Mouse (Mus musculus): ENCODE measurements around the gene Lpp. TPM values are rescaled to one million over a fixed set of nuclear protein-coding genes. Genes with fewer than 3 reads are reported as not detected.

Gene Lpp
- total RNA-seq, 2 experiments from 2014 or later: 6.9 to 7.5 TPM

GRCm38 (mm10) chr16:24822182-24822875 is 429.0 kb downstream of the Lpp start:
- no peak overlapping the region for H3K4me3 ChIP-seq
- intact Hi-C loops (cut with DNase I): loop anchor here (5.0 to 10.0 kb wide), 2 partner anchors 442 to 835 kb away; partner anchors contain the start of genes Bcl6 and Gm37419
- TF ChIP-seq CTCF (IDR thresholded peaks at IDR 0.05): peak; percentile 17; the same call in 1 of the 2 replicates
- H3K27ac ChIP-seq: no peak overlapping the region
- DNase-seq (ENCODE audit: extremely low spot score in 1 of 2, low spot score in 2 of 2): no peak

DNA sequence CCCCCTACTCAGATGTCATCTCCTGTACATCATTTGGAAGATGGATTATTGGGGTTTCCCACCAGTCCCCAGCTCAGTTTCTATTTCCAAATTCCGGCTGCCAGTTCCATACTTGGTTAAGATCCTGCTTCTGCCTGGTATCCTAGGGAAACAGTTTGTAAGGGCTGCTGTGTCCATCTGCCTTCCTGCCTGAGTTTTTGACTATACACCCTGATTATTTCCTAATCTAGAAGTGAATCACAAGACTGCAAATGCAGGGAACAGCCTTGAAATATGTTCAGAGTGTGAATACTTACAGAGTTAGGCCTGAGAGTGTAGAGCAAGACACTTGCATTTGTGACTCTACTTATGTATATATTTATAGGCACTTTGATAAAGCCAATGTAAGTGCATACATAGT is 429.6 kb downstream of the Lpp start:
- no peak for DNase-seq (ENCODE audit: extremely low spot score in 1 of 2, low spot score in 2 of 2)
- TF ChIP-seq CTCF (IDR thresholded peaks at IDR 0.05): no peak
- H3K4me3 ChIP-seq: no peak overlapping the region
- no peak overlapping the region for H3K27ac ChIP-seq
- intact Hi-C loops (cut with DNase I): loop anchor here (5.0 to 10.0 kb wide), 2 partner anchors 442 to 836 kb away; partner anchors contain the start of genes Bcl6 and Gm37419

GRCm38 (mm10) chr16:24826390-24826789 is 433.1 kb downstream of the Lpp start:
- no peak for DNase-seq (ENCODE audit: extremely low spot score in 1 of 2, low spot score in 2 of 2)
- intact Hi-C loops (cut with DNase I): loop anchor here (10.0 kb wide), 1 partner anchor 438 kb away; no protein-coding TSS in a partner anchor
- Histone ChIP-seq H3K4me3 (no peak overlapping the region), H3K27ac (no peak overlapping the region)
- no peak for TF ChIP-seq CTCF (IDR thresholded peaks at IDR 0.05)

DNA sequence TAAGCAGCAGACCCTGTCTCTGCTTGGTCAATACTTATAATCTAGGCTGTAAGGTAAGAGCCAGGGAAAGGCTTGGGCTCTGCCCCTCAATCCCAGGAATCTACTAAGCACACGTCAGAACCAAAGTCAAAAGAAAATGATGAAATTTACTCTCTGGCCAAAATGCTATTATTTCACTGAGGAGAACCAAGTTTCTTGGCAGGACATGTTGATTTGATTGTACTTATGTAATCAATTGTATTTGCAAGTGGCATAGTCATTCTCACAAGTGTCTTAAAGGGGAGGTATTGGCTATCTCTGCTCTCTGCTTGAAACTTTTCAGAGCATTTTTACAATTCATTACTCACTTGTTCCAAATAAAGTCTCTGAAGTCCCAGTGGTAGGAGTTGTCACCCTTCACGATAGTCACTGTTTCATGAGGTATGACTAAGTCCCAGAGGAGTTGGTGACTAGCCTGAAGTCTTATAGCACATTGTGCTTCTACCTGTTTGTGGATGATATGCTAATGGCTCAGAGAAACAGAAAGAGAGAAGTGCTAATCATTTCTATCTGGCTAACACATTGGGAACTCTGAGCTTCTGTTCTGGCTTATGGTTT is 435.0 kb downstream of the Lpp start:
- no peak for TF ChIP-seq CTCF (IDR thresholded peaks at IDR 0.05)
- no peak overlapping the region for H3K27ac ChIP-seq

GRCm38 (mm10) chr16:24829860-24830259 is 436.6 kb downstream of the Lpp start:
- Histone ChIP-seq H3K27ac (no peak overlapping the region), H3K4me3 (no peak overlapping the region)
- no peak for TF ChIP-seq CTCF (IDR thresholded peaks at IDR 0.05)
- DNase-seq (ENCODE audit: extremely low spot score in 1 of 2, low spot score in 2 of 2): no peak
- intact Hi-C loops (cut with DNase I): loop anchor here (10.0 kb wide), 1 partner anchor 435 kb away; no protein-coding TSS in a partner anchor

More for the DNA sequence above, 435.0 kb downstream of the Lpp start:
- intact Hi-C loops (cut with DNase I): loop anchor here (10.0 kb wide), 1 partner anchor 436 kb away; no protein-coding TSS in a partner anchor
- DNase-seq (ENCODE audit: extremely low spot score in 1 of 2, low spot score in 2 of 2): no peak
- H3K4me3 ChIP-seq: no peak overlapping the region

GRCm38 (mm10) chr16:24830939-24831338 is 437.6 kb downstream of the Lpp start:
- no peak for TF ChIP-seq CTCF (IDR thresholded peaks at IDR 0.05)
- DNase-seq (ENCODE audit: extremely low spot score in 1 of 2, low spot score in 2 of 2): no peak

GRCm38 (mm10) chr16:24833221-24833620 is 439.9 kb downstream of the Lpp start:
- no peak overlapping the region for H3K4me3 ChIP-seq
- no peak for DNase-seq (ENCODE audit: extremely low spot score in 1 of 2, low spot score in 2 of 2)
- intact Hi-C loops (cut with DNase I): no loop called here
- no peak overlapping the region for H3K27ac ChIP-seq
- no peak for TF ChIP-seq CTCF (IDR thresholded peaks at IDR 0.05)

More at GRCm38 (mm10) chr16:24830939-24831338, 437.6 kb downstream of the Lpp start:
- no peak overlapping the region for H3K4me3 ChIP-seq
- intact Hi-C loops (cut with DNase I): no loop called here
- H3K27ac ChIP-seq: no peak overlapping the region

- no peak for DNase-seq (ENCODE audit: extremely low spot score in 1 of 2, low spot score in 2 of 2)
- no peak overlapping the region for H3K27ac ChIP-seq
Observed at GRCm38 (mm10) chr16:24834536-24834935, 441.2 kb downstream of the Lpp start.

DNA sequence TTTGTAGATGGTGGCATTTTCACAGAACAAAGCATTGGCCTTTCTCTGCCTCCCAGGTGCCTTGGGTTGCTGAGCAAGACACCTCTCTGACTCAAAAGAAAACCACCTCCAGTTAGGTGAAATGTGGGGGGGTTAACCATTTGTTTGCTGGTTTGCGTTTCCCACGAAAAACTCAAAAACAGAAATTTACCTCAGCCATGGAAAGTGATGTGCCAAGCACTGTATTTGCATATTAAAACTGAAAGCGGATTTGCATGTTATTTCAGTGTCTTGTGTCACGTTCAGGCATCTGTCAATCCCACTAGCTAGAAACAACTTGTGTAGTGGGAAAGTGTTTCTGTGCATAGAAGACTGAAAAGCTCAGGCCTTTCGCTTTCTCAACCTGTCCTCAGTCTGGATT is 443.2 kb downstream of the Lpp start:
- intact Hi-C loops (cut with DNase I): no loop called here
- Histone ChIP-seq H3K4me3 (no peak overlapping the region), H3K27ac (no peak overlapping the region)
- DNase-seq (ENCODE audit: extremely low spot score in 1 of 2, low spot score in 2 of 2): no peak
- no peak for TF ChIP-seq CTCF (IDR thresholded peaks at IDR 0.05)

More at GRCm38 (mm10) chr16:24834536-24834935, 441.2 kb downstream of the Lpp start:
- intact Hi-C loops (cut with DNase I): no loop called here
- TF ChIP-seq CTCF (IDR thresholded peaks at IDR 0.05): no peak
- no peak overlapping the region for H3K4me3 ChIP-seq

GRCm38 (mm10) chr16:24839018-24839417 is 445.7 kb downstream of the Lpp start:
- intact Hi-C loops (cut with DNase I): no loop called here
- no peak for DNase-seq (ENCODE audit: extremely low spot score in 1 of 2, low spot score in 2 of 2)
- no peak overlapping the region for H3K27ac ChIP-seq
- no peak for TF ChIP-seq CTCF (IDR thresholded peaks at IDR 0.05)
- H3K4me3 ChIP-seq: no peak overlapping the region

GRCm38 (mm10) chr16:24840073-24840472 is 446.8 kb downstream of the Lpp start:
- no peak overlapping the region for H3K4me3 ChIP-seq
- intact Hi-C loops (cut with DNase I): no loop called here
- H3K27ac ChIP-seq: no peak overlapping the region
- no peak for DNase-seq (ENCODE audit: extremely low spot score in 1 of 2, low spot score in 2 of 2)
- TF ChIP-seq CTCF (IDR thresholded peaks at IDR 0.05): no peak

GRCm38 (mm10) chr16:24846141-24846540 is 452.8 kb downstream of the Lpp start:
- no peak for DNase-seq (ENCODE audit: extremely low spot score in 1 of 2, low spot score in 2 of 2)
- intact Hi-C loops (cut with DNase I): no loop called here
- H3K4me3 ChIP-seq: no peak overlapping the region
- no peak overlapping the region for H3K27ac ChIP-seq
- TF ChIP-seq CTCF (IDR thresholded peaks at IDR 0.05): no peak

All from left cerebral cortex, adult 2 months (tissue).